Mouse (Mus musculus): ENCODE measurements around the gene Smarca4.
"Not testable (repeated sequence)": the region's sequence is repeated elsewhere in the genome, so short reads cannot be mapped to it uniquely, and the experiment has no call there.

The Smarca4 gene

GRCm38 (mm10) chr9:21653253-21653652 is 37.3 kb downstream of the Smarca4 start:
- no peak for DNase-seq (ENCODE audit: low spot score in 2 of 2)

- DNase-seq (ENCODE audit: low spot score in 2 of 2) = no peak
These were observed 46.1 kb downstream of the Smarca4 start for GRCm38 (mm10) chr9:21662034-21662433.

GRCm38 (mm10) chr9:21668946-21669345 is 53.0 kb downstream of the Smarca4 start:
- no peak for DNase-seq (ENCODE audit: low spot score in 2 of 2)

GRCm38 (mm10) chr9:21670354-21670753 is 54.4 kb downstream of the Smarca4 start:
- DNase-seq (ENCODE audit: low spot score in 2 of 2) = no peak

GRCm38 (mm10) chr9:21671753-21672152 is 55.8 kb downstream of the Smarca4 start:
- DNase-seq (ENCODE audit: low spot score in 2 of 2) = no peak

- DNase-seq (ENCODE audit: low spot score in 2 of 2) = no peak
These were observed 61.7 kb downstream of the Smarca4 start for GRCm38 (mm10) chr9:21677706-21678105.

- no peak for DNase-seq (ENCODE audit: low spot score in 2 of 2)
These were observed 64.5 kb downstream of the Smarca4 start for GRCm38 (mm10) chr9:21680448-21680847.

GRCm38 (mm10) chr9:21682827-21683226 is 66.9 kb downstream of the Smarca4 start:
- DNase-seq (ENCODE audit: low spot score in 2 of 2) = no peak

- no peak for DNase-seq (ENCODE audit: low spot score in 2 of 2)
These were observed 67.9 kb downstream of the Smarca4 start for GRCm38 (mm10) chr9:21683897-21684296.

GRCm38 (mm10) chr9:21688554-21688953 is 72.6 kb downstream of the Smarca4 start:
- no peak for DNase-seq (ENCODE audit: low spot score in 2 of 2)

- DNase-seq (ENCODE audit: low spot score in 2 of 2) = no peak
These were observed 74.1 kb downstream of the Smarca4 start for GRCm38 (mm10) chr9:21690031-21690430.

- peak in 1 of 2 experiments; percentile 28 for DNase-seq (ENCODE audit: low spot score in 2 of 2)
These were observed 75.9 kb downstream of the Smarca4 start for GRCm38 (mm10) chr9:21691862-21692261.

GRCm38 (mm10) chr9:21692491-21692890 is 76.5 kb downstream of the Smarca4 start:
- DNase-seq (ENCODE audit: low spot score in 2 of 2) = no peak

GRCm38 (mm10) chr9:21694071-21694470 is 78.1 kb downstream of the Smarca4 start:
- DNase-seq (ENCODE audit: low spot score in 2 of 2) = no peak

- no peak for DNase-seq (ENCODE audit: low spot score in 2 of 2)
These were observed 79.3 kb downstream of the Smarca4 start for GRCm38 (mm10) chr9:21695229-21695792.

GRCm38 (mm10) chr9:21697121-21697520 is 81.2 kb downstream of the Smarca4 start:
- no peak for DNase-seq (ENCODE audit: low spot score in 2 of 2)

GRCm38 (mm10) chr9:21699280-21699679 is 83.3 kb downstream of the Smarca4 start:
- DNase-seq (ENCODE audit: low spot score in 2 of 2) = not testable (repeated sequence)

GRCm38 (mm10) chr9:21701091-21701490 is 85.1 kb downstream of the Smarca4 start:
- DNase-seq (ENCODE audit: low spot score in 2 of 2) = no peak

GRCm38 (mm10) chr9:21703494-21703893 is 87.5 kb downstream of the Smarca4 start:
- DNase-seq (ENCODE audit: low spot score in 2 of 2) = no peak

- no peak for DNase-seq (ENCODE audit: low spot score in 2 of 2)
These were observed 90.1 kb downstream of the Smarca4 start for GRCm38 (mm10) chr9:21706085-21706484.

- no peak for DNase-seq (ENCODE audit: low spot score in 2 of 2)
These were observed 90.8 kb downstream of the Smarca4 start for GRCm38 (mm10) chr9:21706586-21707265.

GRCm38 (mm10) chr9:21709340-21709739 is 93.4 kb downstream of the Smarca4 start:
- no peak for DNase-seq (ENCODE audit: low spot score in 2 of 2)

- no peak for DNase-seq (ENCODE audit: low spot score in 2 of 2)
These were observed 99.3 kb downstream of the Smarca4 start for GRCm38 (mm10) chr9:21715298-21715697.

- no peak for DNase-seq (ENCODE audit: low spot score in 2 of 2)
These were observed 101.0 kb downstream of the Smarca4 start for GRCm38 (mm10) chr9:21717015-21717414.

Measured in cerebellum, postnatal 4 days (tissue).